Mouse (Mus musculus): ENCODE measurements around the gene Hmces.
A peak's percentile ranks its signal among the peaks of the same experiment; 100 is the strongest.
"Not testable (repeated sequence)": the region's sequence is repeated elsewhere in the genome, so short reads cannot be mapped to it uniquely, and the experiment has no call there.

Hmces gene

DNA sequence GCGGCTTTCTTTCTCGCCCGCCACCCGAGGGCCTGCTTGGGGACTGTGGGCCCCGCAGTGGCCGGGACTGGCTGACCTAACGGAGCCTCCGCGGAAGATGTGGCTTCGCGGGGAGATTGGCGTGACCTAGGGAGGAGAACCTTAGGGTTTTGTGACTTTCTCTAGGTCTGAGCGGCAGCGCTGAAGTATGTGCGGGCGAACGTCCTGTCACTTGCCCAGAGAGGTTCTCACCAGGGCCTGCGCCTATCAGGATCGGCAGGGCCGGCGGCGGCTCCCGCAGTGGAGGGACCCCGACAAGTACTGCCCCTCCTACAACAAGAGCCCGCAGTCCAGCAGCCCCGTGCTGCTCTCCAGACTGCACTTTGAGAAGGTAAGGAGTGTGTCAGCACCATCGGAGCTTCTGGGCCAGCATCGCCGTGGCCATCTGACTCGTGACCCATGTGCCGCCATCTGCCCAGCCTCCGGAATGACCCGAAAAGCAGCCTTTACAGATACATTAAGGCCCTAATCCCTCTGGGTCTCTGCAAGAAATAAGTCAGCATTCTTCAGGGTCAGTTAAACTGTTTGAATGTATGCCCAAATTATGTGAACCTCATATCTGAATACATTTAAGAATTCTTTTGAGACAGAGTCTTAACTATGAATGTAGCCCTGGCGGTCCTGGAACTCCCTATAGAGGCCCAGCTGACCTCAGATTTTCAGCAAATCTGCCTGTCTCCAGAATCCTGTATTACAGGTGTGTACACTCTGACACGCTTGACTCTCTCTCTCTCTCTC is 779 bp downstream of the Hmces start:
- peak; percentile 51 for DNase-seq (ENCODE audit: low read depth, low spot score)

DNA sequence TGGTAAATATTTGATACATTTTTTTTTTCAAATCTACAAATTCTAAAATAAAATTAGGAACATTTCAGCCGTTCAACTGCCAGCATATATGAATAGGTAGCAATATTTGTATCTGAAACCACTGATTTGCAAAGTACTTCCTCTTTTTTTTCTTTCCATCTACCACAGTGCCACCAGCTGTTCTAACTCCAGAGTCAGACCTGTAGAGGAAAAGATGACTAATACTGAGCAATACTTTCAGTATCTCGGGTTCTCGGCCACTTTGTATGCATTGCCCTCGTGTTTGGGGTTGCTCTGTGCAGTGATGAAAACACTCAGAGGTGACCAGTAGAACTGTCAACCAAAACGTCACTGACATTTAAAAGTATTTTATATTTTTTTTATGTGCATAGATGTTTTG is 2.2 kb downstream of the Hmces start:
- DNase-seq (ENCODE audit: low read depth, low spot score): no peak

- DNase-seq (ENCODE audit: low read depth, low spot score): no peak
Observed at GRCm38 (mm10) chr6:87921201-87921600, 7.5 kb downstream of the Hmces start.

DNA sequence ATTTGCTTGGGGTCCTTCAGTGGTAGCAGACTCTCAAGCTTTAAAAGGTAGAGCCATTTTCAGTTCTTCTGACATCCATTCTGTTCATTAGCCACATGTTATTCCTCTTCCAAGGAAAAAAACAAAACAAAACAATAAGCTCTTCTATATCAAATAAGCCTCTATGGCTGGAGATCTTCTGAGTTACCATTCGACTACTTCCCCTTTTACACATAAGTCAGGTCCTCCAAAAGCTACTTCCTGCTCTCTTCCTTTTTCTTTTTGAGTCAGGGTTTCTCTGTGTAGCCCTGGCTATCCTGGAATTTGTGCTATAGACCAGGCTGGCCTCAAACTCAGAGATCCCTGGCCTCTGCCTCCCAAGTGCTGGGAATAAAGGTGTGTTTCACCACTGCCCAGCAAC is 9.9 kb downstream of the Hmces start:
- DNase-seq (ENCODE audit: low read depth, low spot score): no peak

DNA sequence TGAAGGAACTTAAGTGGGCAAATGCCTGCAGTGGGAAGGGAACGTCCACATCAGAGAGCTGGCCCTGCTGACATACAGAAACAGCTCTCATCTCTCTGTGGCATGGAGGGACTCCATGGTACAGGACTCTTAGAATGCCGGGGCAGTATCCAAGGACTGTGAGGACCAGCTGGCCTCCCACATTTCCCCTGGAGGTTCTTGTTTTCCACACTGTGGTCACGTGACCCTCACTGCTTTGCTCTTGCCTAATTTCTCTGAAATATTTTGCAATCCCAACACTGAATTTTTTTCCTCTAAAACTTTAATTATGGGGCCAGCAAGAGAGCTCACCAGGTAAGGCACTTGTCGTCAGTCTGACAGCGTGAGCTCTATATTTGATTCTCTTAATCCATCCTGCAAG is 21.3 kb downstream of the Hmces start:
- no peak for DNase-seq (ENCODE audit: low read depth, low spot score)

GRCm38 (mm10) chr6:87937178-87937788 is 23.5 kb downstream of the Hmces start:
- DNase-seq (ENCODE audit: low read depth, low spot score): peak; percentile 84

DNA sequence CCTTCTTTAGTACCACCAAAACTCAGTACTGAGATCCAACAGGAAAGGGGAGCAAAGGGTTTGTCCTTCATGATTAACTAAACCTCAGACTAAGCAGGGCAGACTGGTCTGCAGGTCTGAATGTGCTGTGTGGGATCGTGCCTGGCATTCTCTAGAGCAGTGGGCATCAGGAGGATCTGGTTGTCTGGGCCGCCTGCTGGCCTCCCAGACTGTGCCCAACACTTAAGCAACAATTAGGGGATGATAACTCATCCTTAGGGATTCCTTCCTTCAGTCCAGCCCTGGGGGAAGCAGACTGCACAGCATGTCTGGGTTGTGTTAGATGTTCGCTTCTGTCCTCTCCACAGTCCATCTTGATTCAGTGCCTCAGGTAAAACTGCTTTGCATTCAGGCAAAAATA is 25.2 kb downstream of the Hmces start:
- DNase-seq (ENCODE audit: low read depth, low spot score): no peak

DNA sequence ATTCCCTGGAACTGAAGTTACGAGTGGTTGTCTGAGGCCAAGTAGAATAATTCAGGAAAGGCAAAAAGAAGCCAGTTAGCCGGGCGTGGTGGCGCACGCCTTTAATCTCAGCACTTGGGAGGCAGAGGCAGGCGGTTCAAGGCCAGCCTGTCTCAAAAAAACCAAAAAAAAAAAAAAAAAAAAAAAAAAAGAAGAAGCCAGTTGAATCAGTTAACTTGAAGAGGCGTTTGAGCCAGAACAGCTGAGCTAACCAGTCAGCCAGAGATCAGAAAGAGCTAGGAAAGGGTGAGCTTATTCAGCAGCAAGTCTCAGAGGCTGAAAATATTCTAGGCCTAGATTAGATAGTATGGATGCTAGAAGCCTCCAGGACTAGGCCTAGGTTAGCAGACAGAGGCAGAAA is 28.4 kb downstream of the Hmces start:
- DNase-seq (ENCODE audit: low read depth, low spot score): no peak

DNA sequence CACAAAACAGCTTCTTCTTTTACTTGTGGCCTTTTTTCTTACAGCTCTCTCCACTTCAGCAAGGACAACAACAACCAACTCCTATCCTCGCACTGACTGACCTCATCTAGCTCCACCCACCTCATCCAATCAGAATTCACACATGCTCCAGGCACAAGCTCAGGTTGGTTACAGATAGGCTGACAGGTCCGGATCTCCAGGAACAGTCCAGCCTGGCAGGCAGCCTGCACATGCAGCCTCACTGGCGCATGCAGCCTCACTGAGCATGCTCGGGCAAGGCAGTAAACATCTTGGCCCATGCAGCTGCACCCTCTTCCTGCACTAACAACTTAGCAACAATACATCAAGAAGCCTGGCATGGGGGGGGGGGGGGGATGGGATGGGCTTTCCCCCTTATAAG is 48.7 kb downstream of the Hmces start:
- not testable (repeated sequence) for DNase-seq (ENCODE audit: low read depth, low spot score)

DNA sequence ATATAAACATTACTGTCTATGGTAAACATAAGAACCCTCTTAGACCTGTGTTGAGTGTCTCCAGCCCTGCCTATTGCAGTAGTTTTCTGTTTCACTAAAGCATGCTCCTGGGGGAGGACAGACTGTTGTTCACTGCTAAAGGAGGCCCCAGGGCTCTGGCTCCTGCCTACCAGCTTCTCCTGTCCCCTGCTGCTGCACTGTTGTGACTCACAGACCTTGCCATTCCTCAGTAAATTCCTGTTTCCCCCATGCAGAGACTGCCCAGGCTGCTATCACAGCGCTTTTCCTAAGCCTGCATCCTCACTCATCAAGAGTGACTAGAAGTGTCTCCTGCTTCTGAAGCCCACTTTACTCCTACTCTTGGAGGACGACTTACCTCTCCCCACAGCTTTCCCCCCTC is 56.3 kb downstream of the Hmces start:
- no peak for DNase-seq (ENCODE audit: low read depth, low spot score)

DNA sequence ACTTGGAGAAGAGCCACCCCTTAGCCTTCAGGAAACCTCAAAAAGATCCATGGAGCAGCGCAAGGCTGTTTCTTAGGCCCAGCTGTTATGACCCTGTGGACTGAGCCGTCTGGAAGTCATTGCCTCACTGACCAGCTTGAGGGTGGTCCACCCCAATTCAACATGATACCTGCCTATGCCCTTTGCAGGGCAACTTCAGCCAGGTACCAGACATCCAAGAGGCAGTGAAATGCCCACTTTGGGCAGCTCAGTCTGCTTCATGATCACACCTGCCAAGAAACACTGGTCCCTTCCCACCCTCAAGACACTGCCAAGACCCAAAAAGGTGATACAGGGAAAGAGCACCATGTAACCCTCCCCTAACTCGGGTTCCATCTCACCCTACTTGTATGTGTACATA is 66.0 kb downstream of the Hmces start:
- DNase-seq (ENCODE audit: low read depth, low spot score): no peak

GRCm38 (mm10) chr6:87980374-87981029 is 66.8 kb downstream of the Hmces start:
- peak; percentile 95 for DNase-seq (ENCODE audit: low read depth, low spot score)

GRCm38 (mm10) chr6:87981030-87981485 is 67.3 kb downstream of the Hmces start:
- peak; percentile 32 for DNase-seq (ENCODE audit: low read depth, low spot score)

DNA sequence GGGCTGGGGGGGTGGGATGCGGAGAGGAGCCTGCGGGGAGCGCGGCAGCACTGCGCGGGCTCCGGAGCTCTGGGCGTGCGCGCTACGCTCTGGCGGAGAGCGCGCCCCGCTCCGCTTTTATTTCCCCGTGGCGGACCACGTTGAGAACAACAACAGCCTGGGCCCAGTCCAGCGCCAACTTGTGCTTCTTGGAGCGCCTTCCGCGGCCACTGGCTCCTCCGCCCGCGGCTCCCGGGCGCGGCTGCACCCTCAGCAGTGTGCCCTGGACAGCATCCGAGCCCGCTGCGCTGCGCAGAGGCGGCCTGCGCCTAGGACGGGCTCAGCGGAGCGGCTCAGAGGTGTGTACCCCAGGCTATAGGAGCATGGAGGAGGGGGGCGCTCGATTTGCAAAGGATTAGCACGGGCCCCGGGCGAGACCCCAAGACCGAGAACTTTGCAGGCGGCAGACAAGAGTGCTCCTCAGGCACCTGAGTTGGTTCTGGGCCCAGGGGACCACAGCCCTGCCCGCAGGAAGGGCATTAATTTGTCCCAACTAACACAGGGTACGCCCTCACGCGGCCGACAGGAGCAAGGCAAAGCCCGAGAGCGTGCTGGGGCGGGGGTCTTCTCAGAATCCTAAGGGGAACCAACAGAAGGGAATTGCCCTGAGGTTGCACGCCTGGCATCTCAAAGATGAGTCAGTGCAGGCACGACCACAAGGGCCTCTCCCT is 68.0 kb downstream of the Hmces start, which contains the start of gene H1fx:
TSS of gene H1fx (minus strand) at position 91 of the 710 bp plus-strand sequence.
- DNase-seq (ENCODE audit: low read depth, low spot score): peak; percentile 89

DNA sequence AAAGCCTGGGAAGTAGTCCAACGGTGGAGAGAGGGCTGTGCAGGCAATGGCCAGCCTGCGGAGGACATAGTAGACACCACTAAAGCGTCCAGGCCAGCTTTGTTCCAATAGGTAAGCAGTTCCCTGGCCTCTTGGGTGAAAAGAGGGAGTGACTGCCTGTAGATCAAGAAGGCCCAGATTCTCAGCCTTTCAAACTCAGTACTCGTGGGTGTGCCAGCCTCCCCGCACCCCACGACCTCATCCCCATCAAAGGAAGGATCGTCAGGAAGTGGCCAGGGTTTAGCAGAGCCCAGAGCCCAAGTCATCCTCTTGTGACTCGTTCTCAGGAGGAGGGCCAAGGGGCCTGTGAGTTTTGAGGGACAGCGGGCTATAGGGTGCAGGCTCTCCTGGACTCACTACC is 68.8 kb downstream of the Hmces start:
- DNase-seq (ENCODE audit: low read depth, low spot score): no peak
